14 mouse cellular contexts compared by ENCODE assay signal in the genomic region with DNA sequence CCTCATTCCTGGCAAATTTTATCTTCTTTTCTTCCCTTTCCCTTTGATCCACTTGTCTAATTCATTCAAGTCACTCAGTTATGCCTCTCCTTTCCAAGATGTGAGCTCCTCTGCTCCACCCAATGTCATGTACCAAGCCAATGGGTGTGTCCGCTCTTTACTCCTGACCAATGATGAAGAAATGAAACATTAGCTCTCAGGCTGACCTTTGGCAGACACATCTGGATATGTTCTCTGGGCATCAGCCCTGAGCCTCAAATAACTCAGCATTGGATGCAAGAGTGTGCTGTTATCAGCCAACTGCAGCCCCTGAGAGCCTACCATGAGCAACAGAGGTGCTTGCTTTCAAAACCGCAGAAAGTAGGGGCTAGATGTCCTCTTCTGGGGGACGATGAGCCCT.
DNase-seq lines count a peak whose midpoint lies in the region.
"Had no signal": no experiment of that assay in that cellular context is flagged by ENCODE, and none has a peak within 500 bp of the region (broad histone marks: within the 10 kb centered on the region; RNA-seq: fewer than 3 reads in every experiment).

No protein-coding gene starts in this region.

- peak; percentile 34 for DNase-seq in heart, adult 8-10 months (ENCODE audit: low spot score)
- DNase-seq in heart, postnatal 4 days = no peak
- DNase-seq in urinary bladder, postnatal 36 days (ENCODE audit: low spot score in 2 of 2) = peak; percentile 23 to 47
- no peak for DNase-seq in urinary bladder, postnatal 4 days (ENCODE audit: low spot score in 2 of 2)
- DNase-seq in gastrocnemius, postnatal 25 days = peak; percentile 72
- DNase-seq in left cerebral cortex, adult 8-10 months (ENCODE audit: low spot score in 2 of 2) = no peak
- no peak for DNase-seq in adrenal gland, adult 8-10 months
- DNase-seq: adrenal gland, postnatal 36 days; cerebellum, postnatal 10 days; kidney, adult 9 months; kidney, postnatal 14 days; liver; right cerebral cortex, postnatal 14 days; thymus, postnatal 25 days had no signal

Comparison
In these comparisons a context has a peak if more than half of its experiments do, and no peak if none do; other contexts are left out.
1. DNase-seq: peak in heart, adult 8-10 months (single experiment), urinary bladder, postnatal 36 days (2 of 2) and gastrocnemius, postnatal 25 days (single experiment); none in heart, postnatal 4 days (single experiment), urinary bladder, postnatal 4 days (0 of 2), left cerebral cortex, adult 8-10 months (0 of 2) and adrenal gland, adult 8-10 months (single experiment).